Mouse (Mus musculus) ES-Bruce4 (cell line): ENCODE data around the gene Slc3a2.

Experiments used
- CTCF ChIP-seq: IDR thresholded peaks from one replicate; pipeline ENCODE4 v1.8.1; 2011; ENCODE audit warnings: low read depth, low read length
- EP300 ChIP-seq: IDR thresholded peaks from 2 replicates; pipeline ENCODE4 v1.6.1; 2011; ENCODE audit warnings: low read depth, low read length; ENCODE audit not compliant: insufficient read depth
- POLR2A ChIP-seq: IDR thresholded peaks from one replicate; pipeline ENCODE4 v1.8.1; 2011; ENCODE audit warnings: low read length; ENCODE audit not compliant: insufficient read depth

GRCm38 (mm10) chr19:8724392-8724791 is 1.2 kb upstream of the Slc3a2 start:
- TF ChIP-seq CTCF (no peak), EP300 (no peak), POLR2A (no peak)
